Mouse (Mus musculus) ES-Bruce4 (cell line): ENCODE data around the gene Tbc1d9b.

Source experiments
- EP300 ChIP-seq: IDR thresholded peaks from 2 replicates; pipeline ENCODE4 v1.6.1; 2011; ENCODE audit warnings: low read depth, low read length; ENCODE audit not compliant: insufficient read depth
- POLR2A ChIP-seq: IDR thresholded peaks from one replicate; pipeline ENCODE4 v1.8.1; 2011; ENCODE audit warnings: low read length; ENCODE audit not compliant: insufficient read depth

GRCm38 (mm10) chr11:50090982-50091675 is 40.1 kb upstream of the Tbc1d9b start:
- TF ChIP-seq POLR2A: no peak
- no peak for TF ChIP-seq EP300
